Mouse (Mus musculus) skeletal muscle tissue, adult 2 months (tissue): ENCODE measurements at regions not wholly inside any gene's neighbourhood (a gene's known extent, or its start where the extent isn't known, plus 50 kb on each side); places are given as distances from the start of the nearest gene placed in this dataset.

ENCODE experiments used
- DNase-seq: peaks from one replicate; pipeline ENCODE4 v3.0.0-alpha.2; 2012; ENCODE audit warnings: low read depth, low spot score

GRCm38 (mm10) chr1:63920181-63920933 is 151.3 kb upstream of the 4933402D24Rik start:
- no peak for DNase-seq

DNA sequence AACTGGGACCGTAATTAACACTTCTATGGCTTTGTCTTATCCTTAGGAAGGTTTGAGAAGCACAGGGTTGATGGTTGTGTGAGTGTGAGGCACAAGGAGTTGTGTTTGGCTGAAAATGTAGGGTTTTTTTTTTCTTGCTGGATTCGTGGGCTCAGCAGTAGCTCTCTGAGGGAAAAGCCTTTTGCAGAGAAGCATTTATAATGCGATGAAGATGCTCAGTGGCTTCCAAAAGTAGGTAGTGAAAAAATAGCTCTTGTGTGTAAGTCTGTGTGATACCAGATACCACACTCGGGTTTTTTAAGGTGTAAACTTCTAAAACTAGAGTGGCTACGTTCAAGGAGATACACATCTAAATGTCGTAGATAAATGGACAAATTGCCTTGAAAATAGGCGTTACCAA is 149.1 kb upstream of the 4933402D24Rik start:
- no peak for DNase-seq

GRCm38 (mm10) chr1:63916907-63917650 is 148.0 kb upstream of the 4933402D24Rik start:
- DNase-seq, result no peak

DNA sequence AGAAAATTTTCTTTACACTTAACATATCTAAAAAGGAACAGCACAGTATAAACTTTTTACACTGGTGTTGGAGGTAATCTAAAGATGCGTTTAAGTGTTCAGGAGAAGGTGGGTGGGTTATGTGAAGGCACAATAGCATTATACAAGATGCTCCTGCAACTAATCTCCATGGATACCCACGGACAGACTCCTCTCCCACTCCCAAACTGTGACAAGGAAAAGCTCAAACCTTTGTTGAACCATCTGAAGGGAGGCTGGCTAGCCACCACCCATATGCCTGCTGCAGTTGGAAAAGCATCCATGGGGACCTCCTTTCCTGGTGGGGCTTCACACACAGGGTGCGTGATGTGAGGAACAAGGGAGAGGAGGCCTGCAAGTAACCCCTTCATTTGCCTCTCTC is 141.7 kb upstream of the 4933402D24Rik start:
- no peak for DNase-seq

- no peak for DNase-seq
Observed at GRCm38 (mm10) chr1:63909191-63909590, 140.1 kb upstream of the 4933402D24Rik start.

GRCm38 (mm10) chr1:63903620-63904019 is 134.6 kb upstream of the 4933402D24Rik start:
- DNase-seq, result no peak

GRCm38 (mm10) chr1:63903201-63903600 is 134.1 kb upstream of the 4933402D24Rik start:
- DNase-seq, result no peak

DNA sequence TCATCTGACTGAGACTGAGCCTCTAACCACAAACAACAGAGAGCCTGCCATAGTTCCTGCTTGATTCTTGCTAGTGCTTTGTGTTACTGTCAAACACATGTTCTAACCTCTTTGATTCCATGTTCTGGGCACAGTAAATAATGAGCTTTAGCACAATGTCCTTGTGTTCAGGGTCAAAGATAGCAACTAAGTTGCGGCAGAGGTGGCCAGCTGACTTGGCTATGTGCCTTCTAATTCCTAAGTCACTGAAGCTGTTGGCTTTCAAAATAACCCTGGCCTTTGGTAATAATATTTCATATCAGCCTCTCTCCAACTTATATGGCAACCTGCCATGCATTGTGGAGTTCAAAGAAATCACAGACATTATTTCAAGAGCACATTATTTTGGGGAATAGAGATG is 133.3 kb upstream of the 4933402D24Rik start:
- DNase-seq, result peak; percentile 60

- no peak for DNase-seq
Observed at GRCm38 (mm10) chr1:63899631-63900577, 130.8 kb upstream of the 4933402D24Rik start.

- no peak for DNase-seq
Observed at GRCm38 (mm10) chr1:63898766-63899165, 129.7 kb upstream of the 4933402D24Rik start.

- no peak for DNase-seq
Observed at GRCm38 (mm10) chr1:63897556-63897955, 128.5 kb upstream of the 4933402D24Rik start.

DNA sequence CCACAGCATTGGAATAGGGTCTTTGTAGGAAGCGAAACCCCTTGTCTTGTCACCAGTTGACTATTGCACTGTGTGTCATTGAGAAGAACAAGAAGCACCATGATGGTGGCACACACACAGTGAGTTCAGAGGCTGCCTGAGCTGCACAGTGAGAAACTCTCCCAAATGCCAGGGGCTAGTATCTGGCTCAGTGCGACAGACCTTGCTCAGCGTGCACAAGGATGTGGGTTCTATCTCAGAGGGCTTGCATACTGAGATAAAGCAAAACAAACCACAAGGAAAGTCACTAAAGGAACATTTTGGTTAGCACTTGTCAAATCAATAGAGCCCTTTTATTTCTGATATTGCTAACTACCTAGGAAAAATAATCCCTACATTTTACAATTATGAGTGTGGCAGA is 110.5 kb upstream of the 4933402D24Rik start:
- DNase-seq, result no peak

DNA sequence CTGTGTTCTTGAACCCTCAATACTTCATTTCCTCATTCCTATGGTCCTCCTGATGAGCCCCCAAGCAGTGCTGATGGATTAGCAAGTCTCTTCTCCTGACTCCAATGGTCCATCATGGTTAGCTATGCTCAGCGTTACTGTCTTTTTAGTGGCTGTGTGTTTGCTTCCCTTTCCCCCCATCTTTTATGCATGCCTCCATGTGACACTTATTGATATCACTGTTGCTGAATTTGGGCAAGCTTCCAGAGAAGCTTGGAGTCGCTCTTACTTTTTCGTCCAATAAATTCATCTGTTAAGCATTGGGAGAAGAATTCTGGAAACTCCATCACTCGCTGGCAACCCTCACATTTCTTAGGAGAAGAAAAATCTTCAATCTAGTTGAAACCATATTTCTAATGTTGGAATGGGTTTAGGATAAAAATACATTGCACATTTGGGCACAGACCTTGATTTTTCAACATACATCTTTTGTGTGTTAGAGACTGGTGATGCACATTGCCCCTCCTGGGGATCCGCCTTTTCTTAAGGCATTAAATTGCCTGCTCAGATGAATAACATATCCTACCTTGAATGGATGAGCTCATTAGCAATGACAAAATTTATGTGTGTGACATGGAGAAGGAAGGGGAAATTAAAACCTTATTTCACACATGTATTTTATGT is 107.7 kb upstream of the 4933402D24Rik start:
- peak; percentile 63 for DNase-seq

DNA sequence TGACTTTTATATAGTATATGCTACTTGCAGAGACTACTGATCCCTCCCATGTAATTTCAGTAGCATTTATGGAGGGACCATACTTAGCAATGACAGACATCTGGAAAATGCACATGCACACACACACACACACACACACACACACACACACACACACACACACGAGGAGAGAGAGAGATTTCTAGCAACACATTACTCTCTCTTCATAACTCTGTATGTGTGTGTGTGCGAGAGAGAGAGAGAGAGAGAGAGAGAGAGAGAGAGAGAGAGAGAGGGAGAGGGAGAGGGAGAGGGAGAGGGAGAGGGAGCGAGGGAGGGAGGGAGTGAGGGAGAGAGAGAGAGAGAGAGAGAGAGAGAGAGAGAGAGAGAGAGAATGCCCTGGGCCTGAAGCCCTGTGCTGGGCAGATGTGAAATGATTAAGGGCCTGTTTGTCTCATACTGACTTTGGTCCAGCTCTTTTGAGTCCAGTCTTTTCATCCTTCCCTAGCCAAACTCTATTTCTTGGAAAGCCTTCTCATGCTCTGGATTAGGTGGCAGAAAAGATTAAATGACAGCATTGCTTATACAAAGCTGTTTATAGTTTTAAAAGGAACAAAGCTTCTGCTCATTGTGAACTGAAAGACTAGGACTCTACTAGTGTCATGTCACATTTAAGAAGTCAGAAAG is 106.4 kb upstream of the 4933402D24Rik start:
- DNase-seq, result peak; percentile 44

GRCm38 (mm10) chr1:63871831-63872230 is 102.8 kb upstream of the 4933402D24Rik start:
- no peak for DNase-seq

GRCm38 (mm10) chr1:63869342-63869741 is 100.3 kb upstream of the 4933402D24Rik start:
- no peak for DNase-seq

DNA sequence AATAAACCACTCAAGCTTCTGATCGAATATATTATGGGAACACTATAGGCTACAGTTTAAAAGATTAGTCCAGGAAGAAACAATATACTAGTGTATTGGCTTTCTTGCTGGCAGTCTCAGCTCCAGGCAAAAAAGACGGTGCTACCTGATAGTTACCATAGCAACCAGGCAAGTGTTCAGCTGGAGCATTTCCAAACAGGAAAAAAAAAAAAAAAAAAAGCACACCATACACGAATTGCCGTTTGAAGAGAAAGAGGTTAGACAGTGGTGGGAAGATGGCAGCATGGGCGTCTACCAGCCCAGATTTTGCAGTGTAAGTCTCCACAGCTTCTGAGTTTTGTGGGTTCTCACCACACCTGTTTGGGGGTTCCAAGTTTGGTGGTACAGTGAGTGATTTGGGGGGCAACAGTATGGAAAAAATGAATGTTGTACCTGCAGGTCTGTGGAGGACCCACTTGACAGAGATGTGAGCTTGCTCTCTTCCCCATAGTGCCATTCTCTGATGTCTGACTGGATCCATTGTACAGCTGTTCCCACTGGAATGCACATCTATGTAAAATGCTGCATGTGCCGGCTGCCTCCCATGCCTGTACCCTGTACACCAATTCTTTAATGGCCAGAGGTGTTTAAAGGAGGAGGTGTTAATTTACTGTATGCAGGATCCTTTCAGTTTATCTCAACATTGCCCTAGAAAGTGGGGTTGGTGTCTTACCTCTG is 89.0 kb upstream of the 4933402D24Rik start:
- DNase-seq, result no peak

DNA sequence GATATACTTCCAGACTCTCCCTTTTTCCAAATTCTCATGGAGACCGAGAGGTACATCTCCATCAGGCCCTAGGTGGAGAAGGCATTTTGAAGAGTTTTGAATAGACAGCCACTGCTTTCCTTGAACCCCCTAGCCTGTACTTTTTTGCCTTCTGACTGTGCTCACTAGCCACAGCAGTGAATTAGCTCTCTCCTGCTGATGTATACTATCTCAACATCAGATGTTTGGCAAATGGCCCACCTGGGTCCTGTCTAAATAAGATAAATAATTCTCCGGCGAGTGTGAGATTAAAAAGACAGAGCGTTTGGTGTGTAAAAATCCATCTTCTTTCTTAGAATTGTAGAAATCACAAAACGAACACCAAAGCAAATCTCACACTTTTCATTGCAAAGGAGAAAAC is 88.4 kb upstream of the 4933402D24Rik start:
- no peak for DNase-seq

GRCm38 (mm10) chr1:63856366-63856765 is 87.3 kb upstream of the 4933402D24Rik start:
- DNase-seq, result no peak

GRCm38 (mm10) chr1:63854794-63855193 is 85.7 kb upstream of the 4933402D24Rik start:
- no peak for DNase-seq
